Mouse (Mus musculus): ENCODE measurements around the gene Bgn.

Bgn gene

GRCm38 (mm10) chrX:73490186-73490585 is 6.8 kb downstream of the Bgn start:
- no peak for DNase-seq (ENCODE audit: low read depth, low spot score)

- no peak for DNase-seq (ENCODE audit: low read depth, low spot score)
Measured at GRCm38 (mm10) chrX:73490804-73491203, 7.4 kb downstream of the Bgn start.

- peak; percentile 38 for DNase-seq (ENCODE audit: low read depth, low spot score)
Measured at GRCm38 (mm10) chrX:73493567-73493966, 10.2 kb downstream of the Bgn start.

GRCm38 (mm10) chrX:73496746-73497145 is 13.3 kb downstream of the Bgn start:
- no peak for DNase-seq (ENCODE audit: low read depth, low spot score)

- DNase-seq (ENCODE audit: low read depth, low spot score) = no peak
Measured at GRCm38 (mm10) chrX:73505130-73505735, 21.8 kb downstream of the Bgn start.

- no peak for DNase-seq (ENCODE audit: low read depth, low spot score)
Measured at GRCm38 (mm10) chrX:73506577-73506976, 23.2 kb downstream of the Bgn start.

GRCm38 (mm10) chrX:73509209-73509608 is 25.8 kb downstream of the Bgn start:
- DNase-seq (ENCODE audit: low read depth, low spot score) = no peak

- no peak for DNase-seq (ENCODE audit: low read depth, low spot score)
Measured at GRCm38 (mm10) chrX:73512904-73513303, 29.5 kb downstream of the Bgn start.

GRCm38 (mm10) chrX:73516556-73516955 is 33.2 kb downstream of the Bgn start:
- DNase-seq (ENCODE audit: low read depth, low spot score) = no peak

- no peak for DNase-seq (ENCODE audit: low read depth, low spot score)
Measured at GRCm38 (mm10) chrX:73517060-73517600, 33.7 kb downstream of the Bgn start.

GRCm38 (mm10) chrX:73520692-73521091 is 37.3 kb downstream of the Bgn start:
- no peak for DNase-seq (ENCODE audit: low read depth, low spot score)

- no peak for DNase-seq (ENCODE audit: low read depth, low spot score)
Measured at GRCm38 (mm10) chrX:73524318-73525222, 41.2 kb downstream of the Bgn start.

GRCm38 (mm10) chrX:73525223-73526140 is 42.1 kb downstream of the Bgn start:
- DNase-seq (ENCODE audit: low read depth, low spot score) = no peak

GRCm38 (mm10) chrX:73526410-73526887 is 43.0 kb downstream of the Bgn start:
- no peak for DNase-seq (ENCODE audit: low read depth, low spot score)

- no peak for DNase-seq (ENCODE audit: low read depth, low spot score)
Measured at GRCm38 (mm10) chrX:73537875-73538274, 54.5 kb downstream of the Bgn start.

GRCm38 (mm10) chrX:73543340-73543739 is 59.9 kb downstream of the Bgn start:
- DNase-seq (ENCODE audit: low read depth, low spot score) = no peak

Data from retina, adult 2 months (tissue).